Mouse (Mus musculus) layer of hippocampus, adult 11-12 months (tissue): Measurements from ENCODE around the gene Slc35e3.
"Not testable (repeated sequence)": the region's sequence is repeated elsewhere in the genome, so short reads cannot be mapped to it uniquely, and the experiment has no call there.

Experiments used
- DNase-seq: peaks from one replicate; pipeline ENCODE4 v3.0.0; 2022; ENCODE audit warnings: low spot score

Slc35e3 gene

DNA sequence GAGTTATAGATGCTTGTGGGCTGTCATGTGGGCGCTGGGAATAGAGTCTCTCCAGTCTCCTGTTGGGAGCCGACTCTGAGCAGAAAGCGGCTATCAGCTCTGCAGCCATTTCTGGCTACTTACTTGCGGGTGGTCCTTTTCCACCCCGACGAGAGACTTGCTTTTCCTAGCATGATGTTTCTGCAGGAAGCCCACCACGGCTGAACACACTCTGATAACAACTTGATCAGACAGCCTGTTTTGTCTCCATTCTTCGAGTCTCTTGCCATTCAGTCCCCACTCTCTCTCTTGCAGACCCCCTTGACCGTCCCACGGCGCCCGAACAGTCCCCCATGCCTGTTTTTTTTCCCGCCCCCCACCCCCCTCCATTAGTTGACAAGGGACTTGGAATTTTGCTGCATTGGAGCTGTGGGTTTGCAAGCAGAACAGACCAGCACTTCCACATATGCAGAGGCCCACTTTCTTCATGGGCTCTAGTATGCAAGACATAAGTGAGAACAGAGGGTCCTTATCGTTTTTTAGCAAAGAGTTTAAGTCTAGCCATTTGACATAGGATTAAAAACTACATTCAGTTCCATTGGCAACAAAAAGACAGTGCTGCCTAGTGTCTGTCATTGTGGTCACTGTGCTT is 13.1 kb downstream of the Slc35e3 start:
- DNase-seq = no peak

DNA sequence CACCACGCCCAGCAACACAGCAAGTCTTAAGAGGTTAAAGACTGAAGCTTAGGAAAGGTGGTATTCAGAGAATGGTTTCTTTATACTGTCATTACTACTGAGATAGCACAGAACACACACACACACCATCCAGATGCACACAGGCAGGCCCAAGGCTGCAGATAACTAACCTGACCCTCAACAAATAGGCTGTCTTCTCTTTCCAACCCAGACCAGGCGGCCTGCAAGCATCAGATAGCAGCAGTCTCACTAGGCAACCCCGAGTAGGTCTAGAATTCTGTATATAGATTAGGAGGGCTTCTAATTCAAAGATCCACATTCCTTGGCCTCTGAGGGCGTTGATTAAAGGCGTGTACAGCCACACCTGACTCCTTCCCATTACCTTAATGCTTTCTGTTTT is 14.0 kb downstream of the Slc35e3 start:
- DNase-seq = no peak

DNA sequence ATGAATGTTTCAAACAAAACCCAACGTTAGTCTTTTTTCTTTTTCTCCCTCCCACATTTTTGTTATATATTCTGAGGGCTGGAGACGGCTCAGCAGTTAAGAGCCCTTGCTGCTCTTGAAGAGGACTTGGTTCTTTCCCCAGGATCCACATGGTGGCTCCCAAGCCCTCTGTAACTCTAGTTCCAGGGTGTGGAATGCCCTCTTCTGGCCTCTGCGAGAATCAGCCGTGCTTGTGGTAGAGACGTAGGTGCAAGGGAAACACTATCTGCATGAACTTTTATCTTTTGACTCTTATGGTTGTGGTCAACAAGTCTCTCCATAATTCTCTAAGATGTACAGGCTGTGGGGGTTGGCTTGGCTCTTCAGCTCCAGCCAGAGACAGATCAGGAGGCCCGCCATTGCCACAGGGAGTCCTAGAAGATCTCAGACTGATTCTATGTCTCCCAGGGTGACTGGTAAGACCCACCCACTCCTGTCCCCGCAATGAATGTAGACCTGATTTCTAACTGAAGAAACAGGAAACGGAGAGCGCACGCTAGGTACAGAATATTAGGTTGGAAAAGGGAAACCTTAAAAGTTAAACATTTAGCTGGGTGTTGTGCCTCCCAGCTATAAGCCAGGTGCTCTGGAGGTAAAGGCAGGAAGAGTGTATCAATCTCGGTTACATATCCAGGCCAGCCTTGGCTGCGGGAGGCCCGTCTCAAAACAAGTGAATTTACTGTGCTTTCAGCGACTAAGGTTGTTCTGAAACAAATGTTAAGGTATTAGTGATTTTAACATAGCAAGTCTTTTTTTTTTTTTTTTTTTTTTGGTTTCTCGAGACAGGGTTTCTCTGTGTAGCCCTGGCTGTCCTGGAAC is 14.7 kb downstream of the Slc35e3 start:
- DNase-seq = peak; percentile 63

DNA sequence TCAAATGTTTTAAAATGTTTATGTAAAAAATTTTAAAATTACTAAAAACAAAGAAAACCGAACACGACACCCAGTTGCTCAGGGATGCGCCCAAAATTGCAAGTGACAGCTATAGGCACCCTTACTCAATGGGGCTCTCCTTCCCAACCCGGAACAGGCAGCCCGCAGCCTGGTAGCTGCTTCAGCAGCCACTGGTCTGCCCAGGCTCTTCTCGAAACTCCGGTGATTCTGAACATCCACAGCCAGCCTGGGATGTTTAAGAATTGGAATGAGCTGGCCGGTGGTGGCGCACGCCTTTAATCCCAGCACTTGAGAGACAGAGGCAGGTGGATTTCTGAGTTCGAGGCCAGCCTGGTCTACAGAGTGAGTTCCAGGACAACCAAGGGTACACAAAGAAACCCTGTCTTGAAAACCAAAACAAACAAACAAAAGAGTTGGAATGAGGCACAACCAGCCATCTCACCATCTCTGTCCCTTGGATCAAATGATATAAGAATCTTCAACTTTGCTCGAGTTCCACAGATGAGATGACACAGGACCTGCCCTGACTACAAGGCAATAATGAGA is 15.4 kb downstream of the Slc35e3 start:
- DNase-seq = no peak

DNA sequence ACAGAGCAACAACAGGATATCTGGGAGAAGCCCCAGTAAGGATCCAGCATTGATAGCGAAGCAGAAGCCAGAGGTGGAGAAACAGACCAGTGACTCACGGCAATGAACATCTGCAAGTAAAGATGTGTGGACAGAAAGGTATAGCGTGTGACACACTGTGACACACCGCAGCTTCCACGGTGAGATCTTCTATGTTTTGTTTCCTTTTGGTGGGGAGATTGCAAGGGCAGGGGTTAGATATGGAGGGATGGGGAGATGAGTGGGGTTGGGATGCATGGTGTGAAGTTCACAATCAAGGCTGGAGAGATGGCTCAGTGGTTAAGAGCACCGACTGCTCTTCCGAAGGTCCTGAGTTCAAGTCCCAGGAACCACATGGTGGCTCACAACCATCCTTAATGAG is 16.0 kb downstream of the Slc35e3 start:
- DNase-seq = no peak

DNA sequence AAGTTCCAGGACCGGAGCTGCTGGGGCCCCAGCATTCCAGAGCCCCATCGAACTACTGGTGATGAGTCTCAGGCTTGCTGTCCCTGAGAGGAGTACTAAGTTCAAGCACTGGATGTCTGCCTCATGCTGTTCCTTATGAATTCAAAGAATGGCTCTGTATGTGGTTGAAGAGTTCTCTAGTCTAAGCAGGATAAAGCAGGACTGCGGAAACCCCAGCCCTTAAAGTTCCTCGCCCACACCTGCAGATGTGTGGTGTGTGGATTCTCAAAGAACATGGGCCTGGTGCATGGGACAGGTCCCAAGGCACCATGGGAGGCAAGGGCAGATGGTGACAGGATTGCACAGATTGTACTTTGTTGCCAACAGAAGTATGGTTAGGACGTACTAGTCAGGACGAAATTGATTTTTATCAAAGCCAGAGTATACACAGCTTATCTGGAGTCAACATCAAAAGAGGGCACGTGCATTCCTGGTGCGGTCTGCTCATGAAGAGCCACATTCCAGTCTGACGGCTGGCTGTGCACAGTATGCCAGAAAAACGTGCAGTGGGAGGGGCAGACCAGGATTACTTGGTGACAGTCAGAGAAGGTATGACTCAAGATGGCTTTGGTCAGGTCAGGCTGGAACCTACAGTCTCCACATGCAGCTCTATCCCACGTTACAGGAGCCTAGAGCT is 16.9 kb downstream of the Slc35e3 start:
- no peak for DNase-seq

DNA sequence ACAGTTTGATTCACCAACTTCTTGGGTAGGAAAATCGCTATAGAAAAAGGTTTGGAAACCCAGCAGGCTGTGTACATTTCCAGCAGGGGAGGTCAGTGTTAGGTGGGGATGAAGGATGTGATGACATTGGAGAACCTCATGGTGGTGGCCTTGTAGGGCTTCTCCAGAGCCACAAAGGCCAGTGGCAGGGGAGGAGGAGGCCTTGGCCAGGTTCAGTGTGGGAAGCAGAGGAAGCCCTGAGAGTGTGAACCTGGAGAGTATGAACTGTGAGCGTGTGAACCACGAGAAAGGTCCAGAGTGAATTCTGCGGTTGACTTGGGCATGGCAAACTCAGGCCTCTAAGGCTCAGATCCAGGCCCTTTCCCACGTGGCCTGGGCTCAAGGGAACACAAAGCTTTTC is 17.6 kb downstream of the Slc35e3 start:
- no peak for DNase-seq

DNA sequence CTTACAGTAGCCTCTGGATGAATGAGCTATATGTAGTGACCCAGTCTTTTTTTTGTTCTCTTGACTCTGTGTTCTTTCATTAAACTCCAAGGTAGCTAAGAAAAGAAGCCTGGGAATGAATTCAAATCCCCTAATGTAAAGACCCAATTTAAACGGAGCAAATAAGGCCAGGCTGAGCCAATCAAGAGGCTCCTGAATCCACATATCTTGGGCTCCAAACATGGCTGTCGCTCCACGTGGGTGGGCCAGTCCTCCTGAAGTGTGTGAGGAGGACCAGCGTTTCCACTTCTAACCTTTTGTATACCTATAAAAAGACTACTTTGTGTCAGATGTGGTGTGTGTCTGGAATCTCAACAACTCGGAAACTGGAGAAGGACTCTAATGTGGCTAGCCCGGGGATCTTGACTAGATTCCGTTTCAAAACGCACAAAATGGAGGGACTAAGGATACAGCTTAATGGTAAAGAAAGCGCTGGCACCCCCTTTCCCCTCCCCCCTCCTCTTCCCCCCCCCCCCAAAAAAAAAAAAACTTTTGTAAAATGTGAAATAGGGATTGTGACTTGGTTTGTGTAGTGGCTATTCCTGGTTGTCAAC is 18.6 kb downstream of the Slc35e3 start:
- DNase-seq = no peak

DNA sequence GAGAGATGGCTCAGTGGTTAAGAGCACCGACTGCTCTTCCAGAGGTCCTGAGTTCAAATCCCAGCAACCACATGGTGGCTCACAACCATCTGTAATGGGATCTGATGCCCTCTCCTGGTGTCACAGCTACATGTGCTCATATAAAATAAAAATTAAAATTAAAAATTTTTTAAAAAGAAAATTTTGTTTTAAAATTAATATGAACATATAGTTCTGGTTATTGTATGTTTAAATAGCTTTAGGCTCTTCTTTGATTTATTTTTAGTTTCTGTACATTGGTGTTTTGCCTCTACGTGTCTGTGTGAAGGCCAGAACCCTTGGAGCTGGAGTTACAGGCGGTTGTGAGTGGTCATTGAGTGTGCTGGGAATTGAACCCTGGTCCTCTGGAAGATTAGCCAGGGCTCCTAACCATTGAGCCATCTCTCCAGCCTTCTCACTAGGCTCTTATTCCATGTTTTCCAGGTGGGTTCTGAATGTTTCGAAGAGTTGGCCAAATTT is 19.2 kb downstream of the Slc35e3 start:
- DNase-seq = no peak

DNA sequence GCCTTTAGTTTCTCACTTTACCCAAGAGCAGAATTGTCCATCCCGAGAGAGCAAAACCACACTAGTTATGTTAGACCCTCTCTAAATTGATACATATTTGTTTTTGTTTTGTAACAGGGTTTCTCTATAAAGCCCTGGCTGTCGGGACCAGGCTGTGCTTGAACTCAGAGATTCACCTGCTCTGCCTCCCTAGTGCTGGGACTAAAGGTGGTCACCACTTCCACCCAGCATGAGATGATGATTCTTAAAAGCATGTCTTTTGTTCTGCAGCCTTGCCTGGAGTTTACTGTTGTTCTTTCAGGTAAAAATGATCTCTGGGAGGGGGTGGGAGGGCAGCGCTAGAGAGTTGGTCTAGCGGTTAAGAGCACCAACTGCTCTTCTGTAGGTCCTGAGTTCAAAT is 19.8 kb downstream of the Slc35e3 start:
- DNase-seq = no peak

DNA sequence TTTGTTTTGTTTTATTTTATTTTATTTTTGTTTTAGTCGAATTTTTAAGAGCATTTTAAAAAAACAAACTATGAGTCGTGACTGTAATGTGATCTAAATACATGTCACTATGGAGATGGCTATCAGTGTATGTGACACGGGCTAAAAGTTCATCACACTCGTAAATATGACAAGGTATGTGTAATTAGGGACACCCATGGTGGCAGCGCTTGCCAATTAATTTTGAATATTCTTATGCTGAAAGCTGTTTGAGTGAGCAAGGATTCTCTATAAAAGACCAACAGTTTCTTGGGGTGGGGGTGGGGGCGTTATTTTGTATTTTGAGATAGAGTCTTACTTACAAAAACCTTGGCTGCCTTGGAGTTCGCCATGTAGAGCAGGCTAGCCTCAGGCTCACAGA is 20.5 kb downstream of the Slc35e3 start:
- DNase-seq = no peak

DNA sequence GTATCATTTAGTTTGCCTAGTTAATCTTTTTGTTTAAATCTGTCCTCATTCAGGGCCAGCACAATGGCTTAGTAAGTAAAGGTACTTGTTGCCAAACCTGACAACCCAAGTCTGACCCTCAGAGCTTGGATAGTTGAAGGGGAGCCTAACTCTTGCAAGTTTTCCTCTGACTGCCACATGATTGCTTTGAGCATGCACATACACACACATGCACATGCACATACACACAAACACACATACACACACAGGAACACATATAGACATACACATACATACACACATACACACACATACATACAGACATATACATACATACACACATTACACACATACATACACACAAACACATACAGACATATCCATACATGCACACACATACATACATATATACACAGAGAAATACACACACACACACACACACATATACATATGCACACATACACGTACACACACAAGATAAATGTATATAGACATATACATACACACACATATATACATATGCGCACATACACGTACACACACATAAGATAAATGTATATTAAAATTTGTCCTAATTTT is 21.3 kb downstream of the Slc35e3 start:
- DNase-seq = no peak

DNA sequence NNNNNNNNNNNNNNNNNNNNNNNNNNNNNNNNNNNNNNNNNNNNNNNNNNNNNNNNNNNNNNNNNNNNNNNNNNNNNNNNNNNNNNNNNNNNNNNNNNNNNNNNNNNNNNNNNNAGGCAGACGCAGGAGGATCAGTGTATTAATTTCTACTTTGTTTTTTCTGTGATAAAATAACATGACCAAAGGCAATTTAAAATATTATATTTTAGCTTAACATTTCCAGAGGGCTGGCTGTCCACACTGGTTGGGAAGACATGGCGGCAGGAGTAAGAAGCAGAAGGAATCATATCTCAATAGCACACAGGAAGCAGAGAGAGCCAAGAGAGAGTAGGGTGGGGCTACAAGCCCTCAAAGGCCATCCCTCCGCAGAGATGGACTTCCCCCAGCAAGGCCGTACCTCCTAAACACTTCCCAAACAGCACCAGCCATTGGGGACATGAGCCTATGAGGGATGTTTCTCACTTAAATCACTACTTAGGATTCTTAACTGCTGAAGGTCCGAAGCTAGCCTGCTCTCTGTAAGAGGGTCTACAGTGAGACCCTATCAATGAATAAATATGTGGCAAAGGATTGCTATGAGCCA is 21.9 kb downstream of the Slc35e3 start:
- no peak for DNase-seq

DNA sequence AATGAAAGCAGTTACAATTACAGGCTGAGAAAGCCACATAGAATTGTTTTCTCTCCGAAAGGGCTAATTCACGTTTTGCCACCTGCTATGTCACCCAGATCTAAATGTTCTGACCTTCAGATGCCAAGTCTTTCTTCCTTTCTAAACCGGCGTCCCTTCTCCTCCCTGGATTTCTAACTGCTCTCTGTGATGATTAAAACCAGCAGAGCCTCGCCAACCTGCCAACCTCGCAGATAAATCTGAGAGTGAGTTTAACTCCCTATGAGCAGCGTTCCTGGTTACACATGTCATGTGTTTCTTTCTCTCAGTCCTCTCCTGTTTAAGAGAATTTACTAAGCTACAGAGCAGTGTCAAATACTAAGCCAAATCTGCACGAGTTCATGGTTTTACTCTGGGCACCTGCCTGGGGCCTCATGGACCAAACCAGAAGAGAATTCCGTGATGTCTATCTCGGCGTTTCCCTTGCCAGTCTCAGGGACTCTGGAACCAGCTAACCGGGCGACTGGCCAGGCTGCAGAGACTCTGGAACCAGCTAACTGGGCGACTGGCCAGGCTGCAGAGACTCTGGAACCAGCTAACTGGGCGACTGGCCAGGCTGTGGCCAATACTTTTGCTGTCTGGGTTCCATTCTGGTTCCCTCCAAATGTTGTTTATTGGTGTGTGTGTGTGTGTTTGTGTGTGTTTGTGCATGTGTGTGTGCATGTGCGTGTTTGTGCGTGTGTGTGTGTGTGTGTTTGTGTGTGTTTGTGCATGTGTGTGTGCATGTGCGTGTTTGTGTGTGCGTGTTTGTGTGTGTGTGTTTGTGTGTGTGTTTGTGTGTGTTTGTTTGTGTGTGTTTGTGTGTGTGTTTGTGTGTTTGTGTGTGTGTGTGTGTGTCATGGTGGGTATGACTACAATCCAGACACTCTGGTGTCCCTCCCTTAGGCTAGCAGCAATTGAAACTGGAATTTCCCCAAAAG is 27.7 kb downstream of the Slc35e3 start:
- DNase-seq = peak; percentile 49

DNA sequence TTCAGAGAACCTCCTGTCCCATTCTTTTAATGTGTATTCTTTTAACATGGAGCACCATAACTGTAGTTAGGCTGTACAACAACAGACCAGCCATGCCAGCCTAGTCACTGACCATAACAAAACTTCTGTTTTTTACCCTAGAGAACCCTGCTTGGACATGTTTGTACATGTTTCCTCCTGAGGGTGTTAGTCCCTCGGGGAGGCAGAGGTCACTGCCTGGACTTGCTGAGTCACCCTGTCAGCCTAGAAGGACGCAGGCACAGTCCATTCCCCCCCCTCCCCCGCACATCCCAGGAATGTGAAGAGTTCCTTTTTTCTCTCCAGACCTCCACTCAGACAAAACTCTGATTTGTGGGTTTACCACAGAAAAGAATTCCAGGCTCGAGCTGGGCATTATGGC is 28.6 kb downstream of the Slc35e3 start:
- DNase-seq = no peak

DNA sequence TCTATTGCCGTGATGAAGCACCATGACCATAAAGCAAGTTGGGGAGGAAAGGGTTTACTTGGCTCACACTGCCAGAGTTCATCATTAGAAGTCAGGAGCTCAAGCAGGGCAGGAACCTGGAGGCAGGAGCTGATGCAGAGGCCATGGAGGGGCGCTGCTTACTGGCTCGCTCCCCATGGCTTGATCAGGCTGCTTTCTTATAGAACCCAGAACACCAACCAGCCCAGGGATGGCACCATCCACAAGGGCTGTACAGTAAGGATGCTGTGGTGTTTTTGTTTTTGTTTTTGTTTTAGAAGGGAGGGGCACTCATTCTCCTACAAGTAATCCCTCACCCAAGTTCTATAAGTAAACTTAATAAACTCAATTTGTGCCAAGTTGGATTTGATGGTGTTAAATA is 29.5 kb downstream of the Slc35e3 start:
- no peak for DNase-seq

DNA sequence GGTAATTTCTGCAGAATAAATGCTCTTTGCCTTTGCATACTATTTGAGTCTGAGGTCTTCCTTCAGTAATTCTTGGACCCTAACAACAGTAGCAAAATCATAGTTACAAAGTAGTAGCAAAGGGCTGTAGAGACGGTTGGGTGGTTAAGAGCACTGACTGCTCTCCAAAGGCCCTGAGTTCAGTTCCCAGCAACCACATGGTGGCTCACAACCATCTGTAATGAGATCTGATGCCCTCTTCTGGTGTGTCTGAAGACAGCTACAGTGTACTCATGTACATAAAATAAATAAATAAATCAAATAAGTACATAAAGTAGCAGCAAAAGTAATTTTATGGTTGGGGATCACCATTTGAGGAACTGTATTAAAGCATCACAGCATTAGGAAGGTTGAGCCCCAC is 30.5 kb downstream of the Slc35e3 start:
- DNase-seq = not testable (repeated sequence)

DNA sequence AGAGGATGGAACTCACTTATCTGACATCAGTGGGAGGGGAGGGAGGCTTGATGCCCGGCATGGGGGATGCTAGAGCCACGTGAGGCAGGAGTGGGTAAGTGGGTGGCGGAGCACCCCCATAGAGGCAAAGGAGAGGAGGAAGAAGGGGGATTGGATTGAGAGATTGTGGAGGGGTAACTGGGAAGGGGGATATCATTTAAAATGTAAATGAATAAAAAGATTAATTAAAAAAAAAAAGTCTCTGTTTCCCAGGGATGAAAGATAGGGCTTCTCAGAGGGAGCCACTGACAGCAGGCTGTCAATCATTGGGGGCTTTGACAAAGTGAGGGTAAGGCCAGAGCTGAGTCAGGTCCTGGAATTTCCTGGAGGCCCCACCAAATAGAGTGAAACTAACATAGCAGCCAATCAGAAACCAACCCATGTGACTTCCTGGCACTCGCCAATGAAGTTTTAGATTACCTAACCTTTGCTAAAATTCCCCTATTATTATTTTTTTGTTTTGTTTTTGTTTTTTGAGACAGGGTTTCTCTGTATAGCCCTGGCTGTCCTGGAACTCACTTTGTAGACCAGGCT is 31.2 kb downstream of the Slc35e3 start:
- DNase-seq = no peak

DNA sequence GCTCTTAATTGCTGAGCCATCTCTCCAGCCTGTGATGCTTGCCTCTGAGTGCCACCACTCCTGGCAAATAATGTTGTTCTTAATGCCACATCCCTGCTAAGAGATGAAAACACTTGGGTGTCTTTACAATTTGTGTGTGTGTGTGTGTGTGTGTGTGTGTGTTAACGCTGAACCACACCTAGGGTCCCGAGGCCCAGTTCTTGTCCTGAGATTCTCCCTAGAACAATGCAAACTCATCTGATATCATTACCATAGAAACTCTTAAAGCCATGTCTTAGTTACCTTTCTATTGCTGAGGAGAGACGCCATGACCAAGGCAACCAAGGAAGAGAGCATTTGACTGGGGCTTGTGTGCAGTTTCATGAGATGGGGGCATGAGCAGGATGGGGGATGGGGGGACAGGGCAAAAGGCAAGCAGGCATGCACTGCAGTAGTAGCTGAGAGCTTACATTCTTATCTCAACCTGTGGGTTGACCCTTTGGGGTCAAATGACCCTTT is 32.1 kb downstream of the Slc35e3 start:
- no peak for DNase-seq

DNA sequence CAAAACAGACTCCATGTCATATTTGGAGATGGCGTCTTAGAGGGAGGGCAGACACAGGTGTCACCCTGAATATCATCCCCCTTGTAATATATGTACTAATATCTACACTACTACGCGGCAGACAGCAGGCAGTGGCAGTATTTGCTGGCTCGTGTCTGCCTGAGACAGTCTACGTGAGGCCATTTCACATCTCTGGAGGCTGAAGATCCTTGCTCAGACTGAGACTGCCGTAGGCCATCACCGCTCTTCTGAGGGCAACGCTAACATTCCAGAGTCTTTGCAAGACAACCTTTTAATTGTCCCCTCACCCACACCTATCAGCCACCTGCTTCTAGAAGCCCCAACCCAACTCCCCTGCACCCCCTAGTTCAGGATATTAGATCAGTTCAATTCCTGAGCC is 32.7 kb downstream of the Slc35e3 start:
- DNase-seq = no peak
